Mouse (Mus musculus) embryonic facial prominence, embryonic 11.5 days (tissue): ENCODE measurements around the gene Rbm47. TPM values are rescaled to one million over a fixed set of nuclear protein-coding genes. Genes with fewer than 3 reads are reported as not detected.

ENCODE experiments used
- ATAC-seq: fragments of 200-750 bp; cut with Nextera tagmentation; replicated peaks from 2 replicates; pipeline ENCODE4 v1.8.0; 2017; ENCODE audit warnings: low read depth; ENCODE audit not compliant: insufficient number of reproducible peaks, low FRiP score, low TSS enrichment
- DNase-seq: peaks from one replicate; pipeline ENCODE4 v3.0.0-alpha.2; 2015; ENCODE audit warnings: low spot score
- H3K27ac ChIP-seq: fragments of 300-500 bp; sonication (generic); replicated peaks from 2 replicates; pipeline ENCODE4 v1.5.1; 2014; ENCODE audit warnings: mild to moderate bottlenecking, low read depth, low read length, control low read depth
- H3K27me3 ChIP-seq: fragments of 300-500 bp; sonication (generic); 2 replicates; pipeline ENCODE4 v1.6.1; 2014; ENCODE audit warnings: mild to moderate bottlenecking, low read length, moderate library complexity, mixed read lengths; ENCODE audit not compliant: control insufficient read depth, insufficient read depth
- H3K36me3 ChIP-seq: fragments of 300-500 bp; sonication (generic); replicated peaks from 2 replicates; pipeline ENCODE4 v1.6.1; 2014; ENCODE audit warnings: low read depth, mild to moderate bottlenecking, low read length, moderate library complexity, mixed read lengths; ENCODE audit not compliant: control insufficient read depth, insufficient read depth
- H3K4me1 ChIP-seq: fragments of 300-500 bp; sonication (generic); 2 replicates; pipeline ENCODE4 v1.6.1; 2014; ENCODE audit warnings: low read length, mixed read lengths; ENCODE audit not compliant: control insufficient read depth, insufficient read depth
- H3K4me2 ChIP-seq: fragments of 300-500 bp; sonication (generic); 2 replicates; pipeline ENCODE4 v1.6.1; 2014; ENCODE audit warnings: low read depth, mild to moderate bottlenecking, control low read depth, low read length, moderate library complexity
- H3K4me3 ChIP-seq: fragments of 300-500 bp; sonication (generic); 2 replicates; pipeline ENCODE4 v1.5.1; 2014; ENCODE audit warnings: low read depth, low read length, control low read depth
- H3K9ac ChIP-seq: fragments of 300-500 bp; sonication (generic); replicated peaks from 2 replicates; pipeline ENCODE4 v1.6.1; 2014; ENCODE audit warnings: mild to moderate bottlenecking, control low read depth, low read length
- H3K9me3 ChIP-seq: fragments of 300-500 bp; sonication (generic); replicated peaks from 2 replicates; pipeline ENCODE4 v1.6.1; 2016; ENCODE audit warnings: mild to moderate bottlenecking, low read length, inconsistent platforms, mixed read lengths; ENCODE audit not compliant: control insufficient read depth
- WGBS: fragments of 180-500 bp; shearing (Covaris S2); extraction: QIAGEN DNeasy Blood & Tissue Kit; methylation state at CpG from one replicate; pipeline ENCODE4 v1.1.7; 2014; 5-methylcytosine and 5-hydroxymethylcytosine counted together
- polyA plus RNA-seq: library from polyadenylated mRNA; unstranded; fragments of >200 nt; fragmentation: Nextera tagmentation; extraction: Ambion mirVana; gene quantifications from 2 replicates; pipeline ENCODE4 v1.2.1, GENCODE M21; 2014

The Rbm47 gene
- polyA plus RNA-seq, 1 experiment from 2014 or later = 2.9 TPM

DNA sequence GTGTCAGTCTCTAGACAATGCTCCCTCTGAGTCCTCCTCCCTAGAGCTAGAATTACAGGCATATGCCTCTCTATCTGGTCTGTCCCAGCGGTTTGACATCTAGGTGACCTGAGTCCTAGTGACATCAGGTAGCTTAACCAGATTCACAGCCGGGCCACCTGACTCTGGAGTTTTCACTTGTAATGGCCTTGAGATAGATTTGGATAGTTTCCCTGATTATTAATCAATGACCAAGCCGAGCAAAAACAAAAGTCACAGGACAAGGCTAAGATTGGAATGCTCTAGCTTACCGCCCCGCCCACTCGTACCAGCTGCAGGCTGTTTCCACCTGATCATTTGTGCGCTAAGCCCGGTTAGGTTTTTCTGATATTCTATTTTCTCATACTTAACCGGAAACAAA lies 2.3 kb downstream of the Rbm47 start:
- DNase-seq (no peak), ATAC-seq (no peak)
- H3K4me3 ChIP-seq = no peak overlapping the region
- no peak overlapping the region for H3K4me2 ChIP-seq
- WGBS = 83% methylated on average over 9 of the region's 9 CpGs
- no peaks in the 10 kb centered on the region for H3K4me1 ChIP-seq
- no peaks in the 10 kb centered on the region for H3K27me3 ChIP-seq
- H3K9me3 ChIP-seq = no peaks in the 10 kb centered on the region
- H3K36me3 ChIP-seq = no peaks in the 10 kb centered on the region
- no peak overlapping the region for H3K27ac ChIP-seq
- no peak overlapping the region for H3K9ac ChIP-seq

DNA sequence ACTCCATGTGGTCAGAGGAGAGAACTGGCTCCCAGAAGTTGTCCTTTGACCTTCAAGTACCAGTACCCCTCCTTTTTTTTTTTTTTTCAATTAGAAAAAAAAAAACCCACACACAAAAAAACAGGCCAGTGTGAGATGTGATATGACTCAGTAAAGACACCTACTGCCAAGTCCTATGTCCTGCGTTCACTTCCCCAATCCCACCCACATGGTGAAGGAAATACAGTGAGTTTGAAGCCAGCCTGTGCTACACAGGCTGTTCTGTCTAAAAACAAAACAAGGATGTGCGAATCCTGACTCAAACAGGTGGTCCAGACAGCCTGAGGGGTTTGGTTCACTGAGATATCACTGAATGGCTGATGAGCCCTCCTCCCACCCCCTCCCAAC lies 3.8 kb downstream of the Rbm47 start:
- no peaks in the 10 kb centered on the region for H3K4me1 ChIP-seq
- H3K27me3 ChIP-seq = no peaks in the 10 kb centered on the region
- no peaks in the 10 kb centered on the region for H3K9me3 ChIP-seq
- H3K4me3 ChIP-seq = no peak overlapping the region
- no peaks in the 10 kb centered on the region for H3K36me3 ChIP-seq
- no peak overlapping the region for H3K9ac ChIP-seq
- no peak overlapping the region for H3K4me2 ChIP-seq
- H3K27ac ChIP-seq = no peak overlapping the region
- DNase-seq (no peak), ATAC-seq (no peak)
- WGBS = 82% methylated on average over 2 of the region's 2 CpGs

DNA sequence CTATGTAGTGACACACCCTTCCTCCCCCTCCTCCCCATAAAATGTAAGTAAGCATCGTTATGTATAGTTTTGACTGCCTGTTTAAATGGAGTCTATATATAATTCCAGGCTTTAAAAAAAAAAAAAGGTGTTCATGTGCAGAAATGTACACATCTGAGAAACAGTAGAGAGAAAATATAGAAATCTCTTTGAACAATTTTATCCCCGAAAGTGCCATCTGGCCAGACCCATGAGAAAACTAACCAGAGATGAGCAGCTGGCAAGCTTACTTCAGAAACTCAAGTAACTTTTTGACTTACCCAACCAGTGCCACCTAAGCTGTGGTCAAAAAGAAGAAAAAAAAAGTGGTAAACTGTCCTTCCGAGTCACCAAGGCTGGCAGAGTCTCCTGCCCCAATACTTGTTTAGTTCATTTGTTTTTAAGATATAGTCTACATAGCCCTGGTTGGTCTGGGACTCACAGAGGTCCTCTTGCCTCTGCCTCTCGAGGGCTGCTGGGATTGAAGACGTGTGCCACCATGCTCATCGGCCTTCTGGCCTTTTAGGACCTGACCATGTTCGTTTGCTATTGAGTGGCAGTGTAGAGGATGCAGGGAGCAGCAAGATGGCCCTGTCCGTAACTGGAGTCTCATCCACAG lies 4.3 kb downstream of the Rbm47 start:
- Histone ChIP-seq H3K36me3 (no peaks in the 10 kb centered on the region), H3K4me2 (no peak overlapping the region), H3K4me3 (no peak overlapping the region), H3K9me3 (no peaks in the 10 kb centered on the region), H3K27me3 (no peaks in the 10 kb centered on the region), H3K27ac (no peak overlapping the region), H3K9ac (no peak overlapping the region), H3K4me1 (no peaks in the 10 kb centered on the region)
- no peak for ATAC-seq
- no peak for DNase-seq
- 86% methylated on average over 8 of the region's 8 CpGs for WGBS

DNA sequence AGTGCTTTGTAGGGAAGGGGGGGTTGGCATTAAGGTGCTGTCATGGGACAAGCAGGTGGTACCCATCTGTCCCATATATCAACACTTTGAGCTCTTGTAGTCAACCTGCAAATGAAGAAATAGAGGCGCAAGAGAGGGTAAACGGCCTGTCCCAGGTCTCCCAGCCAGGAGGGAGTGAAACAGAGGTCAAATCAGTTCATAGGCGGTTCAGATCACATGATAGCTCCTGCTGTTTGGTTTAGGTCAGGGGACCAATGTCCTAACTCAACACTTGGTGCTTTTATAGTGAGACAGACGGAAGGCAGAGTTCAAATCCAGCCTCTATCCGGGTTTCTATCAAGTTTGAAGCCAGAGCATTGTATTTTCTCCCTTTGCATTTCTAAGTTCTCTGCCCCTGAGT lies 6.0 kb downstream of the Rbm47 start:
- 75% methylated on average over 5 of the region's 5 CpGs for WGBS
- no peak overlapping the region for H3K9ac ChIP-seq
- ATAC-seq = no peak

DNA sequence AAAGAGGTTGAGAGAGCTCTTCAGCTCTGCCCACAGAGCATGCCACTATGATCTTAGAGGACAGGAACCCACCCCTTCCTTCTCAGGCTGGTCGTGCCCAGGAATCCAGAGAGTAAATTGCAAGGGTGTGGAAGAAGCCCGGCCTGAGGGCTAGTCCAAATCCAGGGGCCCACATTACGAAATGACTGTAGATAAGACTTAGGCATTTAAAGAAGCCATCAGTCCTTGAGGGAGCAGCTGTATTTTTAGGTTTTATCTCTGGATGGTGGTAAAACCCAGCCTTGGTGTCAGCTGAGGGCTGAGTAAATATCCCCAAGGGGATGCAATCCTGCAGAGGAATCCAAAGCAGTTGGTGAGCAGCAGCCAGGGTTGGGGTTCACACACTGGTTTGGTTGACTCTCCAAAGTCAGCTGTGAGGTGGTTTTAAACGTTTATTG lies 6.7 kb downstream of the Rbm47 start:
- Histone ChIP-seq H3K4me2 (no peak overlapping the region), H3K4me3 (no peak overlapping the region), H3K27me3 (no peaks in the 10 kb centered on the region), H3K4me1 (no peaks in the 10 kb centered on the region), H3K9me3 (no peaks in the 10 kb centered on the region), H3K27ac (no peak overlapping the region), H3K36me3 (no peaks in the 10 kb centered on the region), H3K9ac (no peak overlapping the region)
- 63% methylated on average over 4 of the region's 4 CpGs for WGBS
- DNase-seq = no peak
- no peak for ATAC-seq

More for the DNA sequence above, 6.0 kb downstream of the Rbm47 start:
- H3K4me2 ChIP-seq = no peak overlapping the region
- no peaks in the 10 kb centered on the region for H3K36me3 ChIP-seq
- no peaks in the 10 kb centered on the region for H3K27me3 ChIP-seq
- no peak overlapping the region for H3K27ac ChIP-seq
- DNase-seq = no peak
- no peaks in the 10 kb centered on the region for H3K9me3 ChIP-seq
- no peaks in the 10 kb centered on the region for H3K4me1 ChIP-seq
- no peak overlapping the region for H3K4me3 ChIP-seq

DNA sequence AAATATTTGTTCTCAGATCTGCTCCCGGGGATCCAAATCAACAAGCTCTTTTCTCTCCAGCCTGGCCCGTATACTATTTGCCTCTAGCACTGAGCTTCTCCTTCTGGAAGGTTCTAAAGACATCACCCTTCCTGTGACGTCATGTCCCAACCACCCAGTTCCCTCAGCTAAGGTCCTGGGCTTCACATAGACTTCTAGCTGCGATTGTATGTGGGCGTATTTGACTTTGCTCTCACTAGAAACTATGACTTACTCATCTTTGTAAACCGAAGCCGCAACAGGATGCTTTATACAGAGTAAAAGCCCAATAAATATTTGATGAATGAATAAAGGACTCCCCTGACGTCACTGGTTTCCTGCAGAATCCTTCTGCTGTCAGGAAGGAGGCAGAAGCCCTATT lies 7.2 kb downstream of the Rbm47 start:
- ATAC-seq (no peak), DNase-seq (no peak)
- Histone ChIP-seq H3K27ac (no peak overlapping the region), H3K9me3 (no peaks in the 10 kb centered on the region), H3K4me2 (no peak overlapping the region), H3K4me1 (no peaks in the 10 kb centered on the region), H3K4me3 (no peak overlapping the region), H3K9ac (no peak overlapping the region), H3K27me3 (no peaks in the 10 kb centered on the region), H3K36me3 (no peaks in the 10 kb centered on the region)
- 88% methylated on average over 8 of the region's 8 CpGs for WGBS

DNA sequence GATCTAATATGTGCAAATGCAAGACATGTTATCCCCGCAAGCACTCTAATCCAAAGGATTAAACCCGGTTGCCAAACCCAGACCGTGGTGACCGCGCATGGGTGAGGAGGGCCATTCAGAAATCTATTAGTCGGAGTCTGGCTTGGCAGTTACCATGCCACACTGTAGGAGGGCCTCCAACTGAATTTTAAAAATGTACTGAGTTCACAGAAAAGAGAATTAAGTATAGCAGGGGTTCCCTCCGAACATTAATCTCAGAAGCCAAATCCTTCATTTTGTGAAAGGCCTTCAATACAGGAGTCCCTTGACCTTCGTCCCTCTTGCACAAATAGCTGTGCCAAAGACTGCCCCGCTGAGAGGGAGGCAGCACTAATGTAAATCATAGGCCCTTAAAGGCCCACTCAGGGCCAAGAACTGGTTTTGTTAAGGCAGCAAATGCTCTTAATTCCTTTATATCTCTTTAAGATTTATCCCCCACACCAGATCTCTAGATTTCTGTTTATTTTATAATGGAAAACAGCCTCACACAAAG lies 16.4 kb downstream of the Rbm47 start:
- DNase-seq (no peak), ATAC-seq (no peak)
- Histone ChIP-seq H3K9ac (no peak overlapping the region), H3K4me1 (peaks cover 2% of the 10 kb centered on the region; the same call in 1 of the 2 replicates), H3K36me3 (no peaks in the 10 kb centered on the region), H3K4me3 (no peak overlapping the region), H3K4me2 (no peak overlapping the region), H3K27me3 (0 out of 2 replicates have a peak, but pooled peaks cover 2% of the 10 kb centered on the region), H3K27ac (no peak overlapping the region), H3K9me3 (no peaks in the 10 kb centered on the region)
- WGBS = 83% methylated on average over 9 of the region's 9 CpGs

DNA sequence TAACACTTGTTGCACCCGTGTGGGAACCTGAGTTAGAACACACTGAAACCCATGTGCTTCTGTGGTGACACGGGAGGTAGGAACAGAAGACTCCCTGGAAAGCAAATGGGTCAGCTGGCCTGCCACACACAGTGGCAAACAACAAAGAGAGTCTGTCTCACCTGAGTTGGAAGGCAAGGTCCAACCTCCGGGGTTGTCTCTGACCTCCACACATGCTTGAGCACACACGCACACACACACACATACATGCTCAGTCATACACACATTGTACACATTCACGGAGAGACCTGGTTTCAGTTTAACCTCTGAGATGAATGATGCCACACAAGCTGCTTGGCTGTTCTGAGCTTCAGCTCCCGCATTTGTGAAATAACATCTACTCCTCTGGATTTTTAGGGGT lies 18.3 kb downstream of the Rbm47 start:
- 83% methylated on average over 6 of the region's 6 CpGs for WGBS
- peaks cover 2% of the 10 kb centered on the region for H3K4me1 ChIP-seq

More for the DNA sequence above, 18.3 kb downstream of the Rbm47 start:
- Histone ChIP-seq H3K36me3 (no peaks in the 10 kb centered on the region), H3K27ac (no peak overlapping the region), H3K27me3 (peaks cover 7% of the 10 kb centered on the region; the same call in 1 of the 2 replicates), H3K9me3 (no peaks in the 10 kb centered on the region), H3K4me3 (no peak overlapping the region), H3K4me2 (no peak overlapping the region), H3K9ac (no peak overlapping the region)
- ATAC-seq = no peak
- no peak for DNase-seq
